Mouse (Mus musculus) limb, embryonic 15.5 days (tissue): ENCODE results near the gene Rbmx. TPM values are rescaled to one million over a fixed set of nuclear protein-coding genes. Genes with fewer than 3 reads are reported as not detected.

Source experiments
- ATAC-seq: fragments of 200-750 bp; cut with Nextera tagmentation; 2 replicates; pipeline ENCODE4 v1.8.0; 2017; ENCODE audit warnings: low read depth, moderate TSS enrichment; ENCODE audit not compliant: insufficient number of reproducible peaks, low FRiP score, low TSS enrichment
- H3K27ac ChIP-seq: fragments of 300-500 bp; sonication (generic); 2 replicates; pipeline ENCODE4 v1.5.1; 2015; ENCODE audit warnings: moderate library complexity, mild to moderate bottlenecking, inconsistent platforms
- H3K27me3 ChIP-seq: fragments of 300-500 bp; sonication (generic); 2 replicates; pipeline ENCODE4 v1.6.1; 2015; ENCODE audit warnings: inconsistent platforms
- H3K36me3 ChIP-seq: fragments of 300-500 bp; sonication (generic); 2 replicates; pipeline ENCODE4 v1.6.1; 2015; ENCODE audit warnings: inconsistent platforms
- H3K4me1 ChIP-seq: fragments of 300-500 bp; sonication (generic); 2 replicates; pipeline ENCODE4 v1.6.1; 2015; ENCODE audit warnings: inconsistent platforms
- H3K4me2 ChIP-seq: fragments of 300-500 bp; sonication (generic); 2 replicates; pipeline ENCODE4 v1.6.1; 2015; ENCODE audit warnings: mild to moderate bottlenecking, inconsistent platforms
- H3K4me3 ChIP-seq: fragments of 300-500 bp; sonication (generic); 2 replicates; pipeline ENCODE4 v1.5.1; 2015; ENCODE audit warnings: mild to moderate bottlenecking, inconsistent platforms
- H3K9ac ChIP-seq: fragments of 300-500 bp; sonication (generic); 2 replicates; pipeline ENCODE4 v1.6.1; 2015; ENCODE audit warnings: inconsistent platforms
- H3K9me3 ChIP-seq: fragments of 300-500 bp; sonication (generic); 2 replicates; pipeline ENCODE4 v1.6.1; 2016; ENCODE audit warnings: inconsistent platforms
- WGBS: fragments of 180-500 bp; shearing (Covaris S2); methylation state at CpG from one replicate; pipeline ENCODE4 v1.1.7; 2015; 5-methylcytosine and 5-hydroxymethylcytosine counted together
- polyA plus RNA-seq: library from polyadenylated mRNA; unstranded; fragments of >200 nt; fragmentation: Nextera tagmentation; extraction: Ambion mirVana; gene quantifications from 2 replicates; pipeline ENCODE4 v1.2.1, GENCODE M21; 2015

The Rbmx gene
- 95.9 and 102 TPM in 2 replicates for polyA plus RNA-seq

DNA sequence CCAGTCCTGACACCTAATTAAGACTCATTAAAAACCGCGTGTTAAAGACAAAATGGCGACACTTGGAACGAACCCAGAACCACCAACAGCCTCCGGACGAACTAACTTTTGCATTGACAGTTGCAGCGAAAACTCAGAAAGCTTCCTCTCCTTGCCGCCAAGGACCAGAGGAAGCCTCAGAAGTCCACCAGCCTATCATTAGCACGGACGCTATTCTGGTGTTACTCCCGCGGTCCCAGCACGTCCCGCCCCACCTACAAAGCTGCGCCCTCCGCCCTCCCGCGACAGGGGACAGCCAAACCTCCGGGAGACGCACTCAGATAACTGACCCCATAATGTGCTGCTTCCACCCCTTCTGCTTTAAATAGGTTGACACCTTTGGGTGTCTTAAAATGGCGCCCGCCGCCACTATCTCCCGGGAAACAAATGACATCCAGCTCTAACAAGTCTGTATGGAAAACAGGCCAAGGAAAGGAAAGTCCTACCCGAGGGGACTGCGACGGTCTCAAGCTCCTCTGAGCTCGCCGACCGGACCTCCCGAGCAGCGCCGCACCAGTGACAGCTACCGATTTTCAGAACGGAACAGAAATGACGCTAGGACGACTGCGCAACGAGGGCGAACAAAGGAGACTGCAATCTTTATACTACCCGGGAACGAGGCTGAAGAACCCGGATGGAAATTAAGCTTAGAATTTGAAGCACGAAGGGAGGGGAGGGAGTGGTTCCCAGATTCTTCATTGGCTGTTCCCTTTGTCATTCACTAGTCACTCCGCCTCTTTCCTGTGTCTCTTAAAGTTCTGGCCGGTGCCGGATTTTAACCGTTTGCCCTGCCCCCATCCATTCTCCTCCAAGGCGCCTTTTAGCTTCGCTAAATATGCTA lies at the start of gene Rbmx:
Gene Rbmx (minus strand): TSS at position 670 of the 880 bp plus-strand sequence.
- no peaks in the 10 kb centered on the region for H3K4me1 ChIP-seq
- H3K36me3 ChIP-seq: 0 out of 2 replicates have a peak, but pooled peaks cover 6% of the 10 kb centered on the region
- H3K9ac ChIP-seq: peak within 1 kb of the TSS; percentile 51
- no peaks in the 10 kb centered on the region for H3K27me3 ChIP-seq
- peak; percentile 92 for ATAC-seq
- WGBS: 23% methylated on average over 50 of the region's 50 CpGs
- H3K4me2 ChIP-seq: peak within 1 kb of the TSS; percentile 31
- H3K27ac ChIP-seq: peak within 1 kb of the TSS; percentile 93
- H3K9me3 ChIP-seq: no peaks in the 10 kb centered on the region
- H3K4me3 ChIP-seq: peak within 1 kb of the TSS; percentile 53

DNA sequence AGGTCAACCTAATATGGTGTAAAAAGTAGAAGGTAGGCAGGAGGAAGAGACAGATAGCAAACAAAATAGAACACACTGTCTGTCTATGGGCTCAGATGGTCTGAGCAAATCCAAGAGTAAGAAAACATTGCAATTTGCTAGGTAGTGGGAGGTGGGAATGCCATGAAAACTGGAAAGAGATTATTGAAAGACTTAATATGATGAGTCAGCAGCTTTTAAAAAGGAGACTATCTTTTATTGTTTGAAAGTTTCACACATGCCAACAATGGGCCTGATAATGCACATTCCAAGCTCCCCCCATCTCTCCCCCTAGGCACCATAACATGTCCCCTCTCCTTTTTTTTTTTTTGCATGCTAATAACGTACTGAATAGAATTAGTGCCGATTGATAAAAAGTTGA lies 41.1 kb upstream of the Rbmx start:
- Histone ChIP-seq H3K27me3 (no peaks in the 10 kb centered on the region), H3K9ac (no peak overlapping the region), H3K9me3 (no peaks in the 10 kb centered on the region), H3K27ac (no peak overlapping the region), H3K4me1 (no peaks in the 10 kb centered on the region), H3K4me3 (no peak overlapping the region), H3K36me3 (no peaks in the 10 kb centered on the region), H3K4me2 (no peak overlapping the region)
- WGBS: 84% methylated on average over 2 of the region's 2 CpGs
- no peak for ATAC-seq

DNA sequence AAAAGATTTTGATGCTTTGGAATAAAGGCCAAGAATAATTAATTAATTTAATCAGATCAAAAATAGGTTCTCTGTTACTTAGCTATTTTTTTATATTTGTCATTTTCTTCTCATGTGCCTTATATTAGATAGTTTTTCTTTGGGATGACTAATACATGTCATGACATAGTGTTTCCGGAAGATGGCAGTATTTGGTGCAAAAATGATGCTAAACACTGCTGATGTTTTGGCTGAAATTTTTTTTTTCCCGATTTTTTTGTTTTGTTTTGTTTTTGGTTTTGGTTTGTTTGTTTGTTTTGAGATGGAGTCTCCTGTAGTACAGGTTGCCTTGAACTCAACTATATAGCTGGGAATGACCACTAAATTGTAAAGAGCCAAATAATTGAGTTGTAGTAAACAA lies 38.8 kb upstream of the Rbmx start:
- H3K4me2 ChIP-seq: no peak overlapping the region
- H3K36me3 ChIP-seq: no peaks in the 10 kb centered on the region
- no peaks in the 10 kb centered on the region for H3K9me3 ChIP-seq
- H3K4me1 ChIP-seq: no peaks in the 10 kb centered on the region
- no peak overlapping the region for H3K9ac ChIP-seq
- H3K27me3 ChIP-seq: no peaks in the 10 kb centered on the region
- H3K4me3 ChIP-seq: no peak overlapping the region
- WGBS: 6% methylated on average over 2 of the region's 2 CpGs
- no peak for ATAC-seq
- H3K27ac ChIP-seq: no peak overlapping the region

DNA sequence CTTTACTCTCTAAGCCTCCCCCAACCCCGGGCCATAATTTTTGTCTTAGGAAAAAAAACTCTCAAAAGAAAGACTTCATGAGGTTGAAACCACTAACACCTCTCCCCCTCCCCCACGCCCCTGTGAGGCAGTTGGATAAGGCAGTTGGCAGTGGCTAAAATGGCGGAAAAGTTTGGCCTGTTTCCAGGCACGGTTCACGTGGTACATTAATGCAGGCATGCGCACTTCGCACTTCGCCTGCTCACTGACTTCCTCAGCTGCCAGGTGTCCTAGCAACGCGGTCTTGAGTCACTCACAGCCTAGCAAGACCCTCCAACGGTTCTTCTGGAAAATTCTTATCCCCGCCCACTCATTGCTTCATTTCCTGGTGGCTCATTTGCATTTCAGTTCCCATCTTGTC lies 15.9 kb upstream of the Rbmx start, which contains the start of gene Gm364:
Gene Gm364 (plus strand): TSS at position 386 of the 400 bp plus-strand sequence.
- Histone ChIP-seq H3K9ac (no peak within 1 kb of the TSS), H3K9me3 (no peaks in the 10 kb centered on the region), H3K4me3 (no peak within 1 kb of the TSS), H3K36me3 (no peaks in the 10 kb centered on the region), H3K4me1 (no peaks in the 10 kb centered on the region), H3K27ac (no peak within 1 kb of the TSS), H3K27me3 (no peaks in the 10 kb centered on the region), H3K4me2 (no peak within 1 kb of the TSS)
- WGBS: 86% methylated on average over 12 of the region's 12 CpGs
- no peak for ATAC-seq

DNA sequence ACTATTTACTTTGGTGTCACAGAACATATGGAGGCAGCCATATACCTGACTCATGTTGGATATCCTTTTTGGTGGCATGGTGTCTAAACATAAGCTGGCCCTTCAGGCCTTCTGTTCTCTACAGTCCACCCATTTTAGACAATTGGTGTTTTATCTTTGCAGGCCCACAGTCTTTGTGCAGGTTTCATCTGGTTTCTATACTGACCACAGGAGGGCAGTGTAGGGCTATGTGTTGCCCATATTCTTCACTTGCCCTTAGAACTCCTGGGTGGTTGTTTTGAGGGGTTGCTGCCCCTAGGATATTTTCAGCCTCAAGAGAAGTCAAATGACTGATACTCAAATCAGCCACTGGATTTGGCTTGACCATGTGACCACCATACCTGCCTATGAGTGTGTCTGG lies 10.8 kb upstream of the Rbmx start:
- no peak for ATAC-seq
- Histone ChIP-seq H3K4me1 (no peaks in the 10 kb centered on the region), H3K9me3 (no peaks in the 10 kb centered on the region), H3K4me2 (no peak overlapping the region), H3K9ac (no peak overlapping the region), H3K27ac (no peak overlapping the region), H3K27me3 (no peaks in the 10 kb centered on the region), H3K4me3 (no peak overlapping the region), H3K36me3 (no peaks in the 10 kb centered on the region)

DNA sequence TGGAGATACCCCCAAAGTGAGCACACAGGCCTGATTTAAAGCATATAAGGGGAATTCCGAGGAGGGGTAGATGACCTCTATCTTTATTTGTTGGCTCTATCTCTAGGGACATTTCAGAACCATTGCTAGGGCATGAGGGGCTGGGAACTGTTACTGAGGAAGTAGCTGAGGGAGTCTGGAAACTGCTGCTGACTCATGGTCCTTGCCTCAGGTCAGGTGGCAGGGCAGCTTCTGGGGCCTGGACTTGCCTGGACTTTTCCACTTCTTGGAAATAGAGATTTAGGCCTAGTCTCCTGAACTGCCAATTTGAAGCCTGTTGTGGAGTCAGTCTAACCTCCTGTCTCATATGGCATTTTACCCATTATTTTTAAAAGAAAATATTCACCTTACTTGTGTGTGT lies 8.6 kb upstream of the Rbmx start:
- Histone ChIP-seq H3K9ac (no peak overlapping the region), H3K4me1 (no peaks in the 10 kb centered on the region), H3K9me3 (no peaks in the 10 kb centered on the region), H3K36me3 (no peaks in the 10 kb centered on the region), H3K4me3 (no peak overlapping the region), H3K27me3 (no peaks in the 10 kb centered on the region), H3K27ac (no peak overlapping the region), H3K4me2 (no peak overlapping the region)
- WGBS: 61% methylated on average over 1 of the region's 1 CpGs
- no peak for ATAC-seq

DNA sequence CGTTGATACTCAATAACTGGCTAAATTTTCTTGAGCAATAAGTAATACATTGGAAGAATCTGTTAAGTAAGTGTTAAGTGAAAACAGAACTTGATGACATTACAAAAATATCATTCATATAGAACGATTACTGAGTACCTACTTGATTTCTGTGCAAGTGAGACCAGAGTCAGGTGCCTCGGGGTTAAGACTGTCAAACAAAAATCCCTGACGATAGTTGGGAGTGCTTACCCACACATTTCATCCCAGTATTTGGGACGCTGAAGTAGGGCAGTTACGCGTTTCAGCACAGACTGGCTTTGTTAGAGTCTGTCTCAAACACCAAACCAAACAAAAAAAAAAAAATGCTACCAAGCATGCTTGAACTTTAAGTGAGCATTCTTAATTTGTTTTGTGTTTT lies 576 bp upstream of the Rbmx start:
- Histone ChIP-seq H3K9me3 (no peaks in the 10 kb centered on the region), H3K9ac (no peak overlapping the region), H3K4me1 (no peaks in the 10 kb centered on the region), H3K4me3 (peak overlapping the region; percentile 53), H3K27me3 (no peaks in the 10 kb centered on the region), H3K27ac (no peak overlapping the region), H3K36me3 (0 out of 2 replicates have a peak, but pooled peaks cover 6% of the 10 kb centered on the region), H3K4me2 (peak overlapping the region; percentile 31)
- no peak for ATAC-seq
- WGBS: 26% methylated on average over 7 of the region's 7 CpGs

DNA sequence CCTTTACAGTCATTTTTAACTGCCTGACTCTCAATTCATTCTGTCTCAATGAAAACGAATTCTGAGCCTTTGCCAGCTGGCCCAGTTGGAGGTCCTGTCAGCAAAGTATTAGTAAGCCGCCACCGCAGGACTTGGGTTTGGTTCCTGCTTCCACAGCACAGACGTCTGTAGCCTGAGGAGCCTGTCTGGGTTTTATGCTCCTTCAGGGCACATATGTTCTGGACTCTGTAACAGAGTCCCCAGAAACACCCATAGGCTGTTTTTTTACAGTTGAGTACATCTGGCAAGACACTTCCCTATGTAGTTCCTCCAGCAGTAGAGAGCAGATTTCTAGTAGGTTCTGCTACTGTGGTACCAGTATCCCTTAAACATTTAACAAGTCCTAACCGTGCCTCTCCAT lies 11.9 kb downstream of the Rbmx start:
- Histone ChIP-seq H3K27ac (no peak overlapping the region), H3K9me3 (no peaks in the 10 kb centered on the region), H3K4me2 (no peak overlapping the region), H3K36me3 (peaks cover 15% of the 10 kb centered on the region; the same call in 1 of the 2 replicates), H3K9ac (no peak overlapping the region), H3K27me3 (no peaks in the 10 kb centered on the region), H3K4me1 (no peaks in the 10 kb centered on the region), H3K4me3 (no peak overlapping the region)
- no peak for ATAC-seq
- 66% methylated on average over 5 of the region's 5 CpGs for WGBS

DNA sequence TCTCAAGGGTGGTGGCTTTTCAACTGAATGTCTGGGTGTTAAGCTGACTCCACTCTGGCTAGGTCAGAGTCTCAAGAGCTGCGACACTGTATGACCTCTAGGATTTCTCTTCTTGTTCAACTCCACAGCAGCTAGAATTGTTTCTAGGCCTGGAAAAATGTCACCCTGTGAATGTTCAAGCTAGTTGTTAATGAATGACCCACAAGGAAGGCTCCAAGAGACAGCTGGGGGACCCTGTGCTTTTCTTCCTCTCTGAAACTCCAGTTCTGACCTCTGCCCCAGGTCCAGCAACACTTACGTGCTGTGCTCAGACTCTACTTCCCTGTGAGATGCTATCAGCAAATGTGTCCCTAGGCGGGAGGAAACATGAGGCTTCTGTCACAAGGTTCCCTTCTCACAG lies 14.3 kb downstream of the Rbmx start:
- H3K27ac ChIP-seq: no peak overlapping the region
- H3K9ac ChIP-seq: no peak overlapping the region
- WGBS: 87% methylated on average over 3 of the region's 3 CpGs
- no peaks in the 10 kb centered on the region for H3K9me3 ChIP-seq
- no peak for ATAC-seq
- no peak overlapping the region for H3K4me2 ChIP-seq
- H3K4me3 ChIP-seq: no peak overlapping the region
- H3K27me3 ChIP-seq: no peaks in the 10 kb centered on the region
- H3K36me3 ChIP-seq: peaks cover 15% of the 10 kb centered on the region; the same call in 1 of the 2 replicates
- H3K4me1 ChIP-seq: no peaks in the 10 kb centered on the region

DNA sequence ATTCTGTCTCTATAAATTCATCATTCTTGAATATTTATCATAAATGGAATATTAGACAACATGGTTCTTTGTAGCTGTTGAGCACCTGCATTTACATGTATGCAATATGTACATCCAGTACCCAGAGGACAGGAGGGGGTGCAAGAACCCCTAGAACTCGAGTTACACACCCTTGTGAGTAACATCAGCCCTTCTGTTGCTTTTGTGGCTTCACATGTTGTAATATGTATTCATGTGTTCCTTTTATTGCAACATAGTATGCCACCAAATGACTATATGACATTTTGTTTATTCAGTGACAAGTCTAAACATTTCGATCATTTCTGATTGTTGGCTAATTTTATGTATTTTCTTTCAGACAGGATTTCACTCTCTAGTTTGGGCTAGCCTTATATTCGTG lies 15.7 kb downstream of the Rbmx start:
- 70% methylated on average over 3 of the region's 3 CpGs for WGBS
- H3K9ac ChIP-seq: no peak overlapping the region
- H3K4me1 ChIP-seq: no peaks in the 10 kb centered on the region
- no peak overlapping the region for H3K4me2 ChIP-seq
- no peak overlapping the region for H3K27ac ChIP-seq
- peaks cover 13% of the 10 kb centered on the region; the same call in 1 of the 2 replicates for H3K36me3 ChIP-seq
- H3K9me3 ChIP-seq: no peaks in the 10 kb centered on the region
- H3K4me3 ChIP-seq: no peak overlapping the region
- H3K27me3 ChIP-seq: no peaks in the 10 kb centered on the region
- no peak for ATAC-seq

DNA sequence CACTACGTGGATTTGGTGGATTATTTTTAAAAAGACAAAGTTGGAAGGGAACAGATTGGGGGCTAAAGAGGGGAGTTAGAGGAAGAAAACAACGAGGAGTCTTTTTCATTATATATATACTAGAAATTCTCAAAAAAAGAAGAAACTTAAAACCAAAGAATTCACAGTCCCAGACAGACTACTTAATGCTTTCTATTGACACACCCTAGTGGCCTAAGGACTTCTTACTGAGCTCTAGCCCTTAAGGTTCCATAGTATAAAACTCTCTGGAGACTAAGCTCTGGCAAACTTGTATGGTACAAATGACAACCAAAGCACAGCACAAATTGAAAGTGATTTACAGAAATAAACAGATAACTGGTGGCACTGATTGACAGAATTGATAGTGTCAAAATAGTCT lies 18.8 kb downstream of the Rbmx start:
- H3K27me3 ChIP-seq: no peaks in the 10 kb centered on the region
- no peak for ATAC-seq
- no peak overlapping the region for H3K27ac ChIP-seq
- no peak overlapping the region for H3K4me2 ChIP-seq
- no peaks in the 10 kb centered on the region for H3K4me1 ChIP-seq
- H3K4me3 ChIP-seq: no peak overlapping the region
- WGBS: 75% methylated on average over 2 of the region's 2 CpGs
- H3K9me3 ChIP-seq: no peaks in the 10 kb centered on the region
- no peak overlapping the region for H3K9ac ChIP-seq
- peaks cover 5% of the 10 kb centered on the region; the same call in 1 of the 2 replicates for H3K36me3 ChIP-seq

DNA sequence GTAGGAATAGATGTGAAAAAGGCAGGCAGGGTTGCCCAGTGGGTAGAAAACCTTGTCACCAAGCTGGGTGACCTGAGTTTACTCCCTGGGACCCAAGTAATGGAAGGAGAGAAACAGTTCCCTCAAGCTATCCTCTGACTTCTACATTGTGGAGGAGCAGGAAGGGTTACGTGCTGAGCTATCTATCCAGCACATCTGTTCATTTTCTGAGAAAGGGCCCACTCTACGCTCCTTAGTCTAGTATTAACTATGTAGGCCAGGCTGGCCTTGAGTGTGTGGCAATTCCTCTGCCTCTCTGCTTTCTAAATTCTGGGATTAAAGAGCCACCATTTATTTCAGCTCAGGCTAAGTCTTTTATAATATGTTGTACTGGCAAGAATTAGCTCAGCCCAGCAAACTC lies 19.3 kb downstream of the Rbmx start:
- no peak for ATAC-seq
- Histone ChIP-seq H3K36me3 (peaks cover 2% of the 10 kb centered on the region; the same call in 1 of the 2 replicates), H3K4me2 (no peak overlapping the region), H3K27ac (no peak overlapping the region), H3K9ac (no peak overlapping the region), H3K4me1 (no peaks in the 10 kb centered on the region), H3K27me3 (no peaks in the 10 kb centered on the region), H3K4me3 (no peak overlapping the region), H3K9me3 (no peaks in the 10 kb centered on the region)
- 87% methylated on average over 2 of the region's 2 CpGs for WGBS
